Mouse (Mus musculus): ENCODE measurements around the gene Gm27235. TPM values are rescaled to one million over a fixed set of nuclear protein-coding genes. Genes with fewer than 3 reads are reported as not detected.
"Not testable (repeated sequence)": the region's sequence is repeated elsewhere in the genome, so short reads cannot be mapped to it uniquely, and the experiment has no call there.

The Gm27235 gene
- polyA plus RNA-seq (2012; rRNA removed) = not detected in 2 replicates

DNA sequence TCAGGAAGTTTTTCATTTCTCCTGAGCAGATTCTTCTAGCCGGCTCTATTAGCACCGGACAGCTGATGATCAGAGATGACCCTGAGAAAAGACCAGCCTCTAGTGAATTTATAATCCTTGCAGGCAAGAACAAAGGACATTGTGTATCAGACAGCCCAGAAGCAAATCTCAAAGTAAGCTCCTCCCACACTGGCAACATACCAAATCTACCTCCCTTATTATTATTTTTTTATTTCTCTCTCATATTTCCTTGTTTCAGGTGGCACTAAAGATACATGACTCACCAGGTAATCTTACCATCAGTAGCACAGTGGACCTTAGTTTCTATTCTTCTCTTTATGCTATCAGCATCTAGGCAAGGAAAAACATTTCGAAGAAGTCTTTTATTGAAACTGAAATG is at the start of gene Gm27235, which contains the start of gene D730048I06Rik:
Gm27235 (minus strand) TSS at position 101 of the 400 bp plus-strand sequence.
D730048I06Rik (minus strand) TSS at position 112 of the 400 bp plus-strand sequence.
- no peak for DNase-seq (ENCODE audit: low read depth, low spot score)
- WGBS = 78% methylated on average over 3 of the region's 3 CpGs

DNA sequence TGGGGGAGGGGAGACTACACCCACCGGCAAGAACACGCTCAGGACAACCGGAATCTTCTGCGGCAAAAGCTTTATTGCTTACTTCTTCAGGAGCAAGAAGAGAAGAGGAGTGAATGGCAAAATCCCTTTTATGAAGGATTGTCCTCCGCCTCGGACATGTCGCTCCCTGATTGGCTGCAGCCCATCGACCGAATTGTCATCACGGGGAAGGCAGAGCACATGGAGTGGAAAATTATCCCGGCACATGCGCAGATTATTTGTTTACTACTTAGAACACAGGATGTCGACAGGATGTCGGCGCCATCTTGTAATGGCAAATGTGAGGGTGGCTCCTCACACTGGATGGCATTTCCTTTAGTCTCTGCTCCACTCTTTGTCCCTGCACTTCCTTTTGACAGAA is 28.0 kb upstream of the Gm27235 start:
- WGBS = 95% methylated on average over 15 of the region's 15 CpGs
- DNase-seq (ENCODE audit: low read depth, low spot score) = not testable (repeated sequence)

DNA sequence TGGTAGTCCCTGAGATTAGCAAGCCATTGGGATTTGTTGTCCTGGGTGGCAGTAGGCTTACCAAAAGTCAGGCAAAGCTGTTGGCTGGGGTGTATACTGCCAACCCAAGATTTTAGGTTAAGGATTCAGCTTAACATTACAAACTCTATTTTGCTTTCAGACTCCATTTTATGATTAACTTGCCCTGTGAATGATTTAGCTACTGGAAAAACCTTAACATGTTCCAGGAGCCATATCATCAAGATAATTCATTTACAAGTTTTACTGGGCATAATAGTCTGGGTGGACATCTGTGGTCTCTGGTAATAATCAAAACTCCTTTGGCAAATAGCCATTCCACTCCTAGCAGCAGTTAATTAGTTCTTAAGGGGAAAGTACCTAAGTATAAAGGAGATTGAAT is 8.2 kb upstream of the Gm27235 start:
- no peak for DNase-seq (ENCODE audit: low read depth, low spot score)

DNA sequence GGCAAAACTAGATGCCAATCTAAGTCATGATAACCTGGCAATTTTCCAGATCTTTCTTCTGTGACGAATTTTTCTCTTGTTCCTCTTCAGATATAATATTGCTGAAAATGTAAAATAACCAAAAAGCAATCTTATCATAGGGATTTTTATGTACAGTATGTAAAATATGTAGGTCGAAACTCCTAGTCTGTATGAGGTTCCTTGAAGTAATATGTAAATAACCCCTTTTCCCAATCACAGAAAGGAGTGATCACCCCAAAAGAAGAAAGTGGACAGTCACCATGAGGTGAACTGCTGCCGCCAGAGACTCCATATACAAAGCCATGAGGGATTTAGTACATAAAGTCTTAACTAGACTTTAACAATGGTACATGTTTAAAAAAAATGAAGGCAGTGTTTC is 11.9 kb downstream of the Gm27235 start, which contains the start of gene Gm17727:
Gm17727 (minus strand) TSS at position 101 of the 400 bp plus-strand sequence.
- 55% methylated on average over 3 of the region's 3 CpGs for WGBS
- DNase-seq (ENCODE audit: low read depth, low spot score) = no peak

GRCm38 (mm10) chr9:35756843-35757242 is 33.1 kb downstream of the Gm27235 start:
- no peak for DNase-seq (ENCODE audit: low read depth, low spot score)

- DNase-seq (ENCODE audit: low read depth, low spot score) = no peak
Measured at GRCm38 (mm10) chr9:35740749-35741148, 49.2 kb downstream of the Gm27235 start, which contains the start of gene Gm17677. Gene Gm17677 (plus strand): TSS chr9:35741049.

Other genes with a start within 250 kb of the Gm27235 start
- 0.03 and 0.04 TPM in 2 replicates for gene Ddx25, start 231.6 kb downstream of the Gm27235 start, polyA plus RNA-seq (2012; rRNA removed)
- 1.8 and 2.1 TPM in 2 replicates for gene Pus3, start 231.5 kb downstream of the Gm27235 start, polyA plus RNA-seq (2012; rRNA removed)
- gene Pate2, start 219.8 kb downstream of the Gm27235 start, polyA plus RNA-seq (2012; rRNA removed) = not detected in 2 replicates
- 1.8 and 1.9 TPM in 2 replicates for gene Hyls1, start 219.7 kb downstream of the Gm27235 start, polyA plus RNA-seq (2012; rRNA removed)
- not detected in 2 replicates for gene Pate4, start 178.2 kb downstream of the Gm27235 start, polyA plus RNA-seq (2012; rRNA removed)
- gene Pate3, start 141.9 kb downstream of the Gm27235 start, polyA plus RNA-seq (2012; rRNA removed) = not detected in 2 replicates
- not detected in 2 replicates for gene Pate1, start 102.7 kb downstream of the Gm27235 start, polyA plus RNA-seq (2012; rRNA removed)
- not detected in 2 replicates for gene Gm17677, start 49.1 kb downstream of the Gm27235 start, polyA plus RNA-seq (2012; rRNA removed)
- not detected in 2 replicates for gene Gm17727, start 12.0 kb downstream of the Gm27235 start, polyA plus RNA-seq (2012; rRNA removed)
- gene D730048I06Rik, start within 50 bp of the Gm27235 start, polyA plus RNA-seq (2012; rRNA removed) = 0.07 and 0.14 TPM in 2 replicates
- not detected in 2 replicates for gene 9230110F15Rik, start 54.0 kb upstream of the Gm27235 start, polyA plus RNA-seq (2012; rRNA removed)
- not detected in 2 replicates for gene 9230113P08Rik, start 118.3 kb upstream of the Gm27235 start, polyA plus RNA-seq (2012; rRNA removed)

Measured in large intestine, adult 2 months (tissue).